Mouse (Mus musculus) lung, embryonic 16.5 days (tissue): ENCODE measurements around the gene Olfr1393. TPM values are rescaled to one million over a fixed set of nuclear protein-coding genes. Genes with fewer than 3 reads are reported as not detected.

ENCODE experiments used
- ATAC-seq: fragments of 200-750 bp; cut with Nextera tagmentation; 2 replicates; pipeline ENCODE4 v1.8.0; 2017; ENCODE audit warnings: low read depth, mild to moderate bottlenecking, moderate library complexity
- H3K27ac ChIP-seq: fragments of 300-500 bp; sonication (generic); 2 replicates; pipeline ENCODE4 v1.5.1; 2014; ENCODE audit warnings: mild to moderate bottlenecking, control low read depth, low read length
- H3K27me3 ChIP-seq: fragments of 300-500 bp; sonication (generic); 2 replicates; pipeline ENCODE4 v1.6.1; 2014; ENCODE audit warnings: low read depth, low read length, mixed read lengths; ENCODE audit not compliant: control insufficient read depth, insufficient read depth
- H3K36me3 ChIP-seq: fragments of 300-500 bp; sonication (generic); 2 replicates; pipeline ENCODE4 v1.6.1; 2014; ENCODE audit warnings: low read length; ENCODE audit not compliant: control insufficient read depth, insufficient read depth
- H3K4me1 ChIP-seq: fragments of 300-500 bp; sonication (generic); replicated peaks from 2 replicates; pipeline ENCODE4 v1.6.1; 2014; ENCODE audit warnings: low read length, mixed read lengths; ENCODE audit not compliant: control insufficient read depth, insufficient read depth
- H3K4me2 ChIP-seq: fragments of 300-500 bp; sonication (generic); 2 replicates; pipeline ENCODE4 v1.6.1; 2014; ENCODE audit warnings: low read depth, low read length, control low read depth
- H3K4me3 ChIP-seq: fragments of 300-500 bp; sonication (generic); 2 replicates; pipeline ENCODE4 v1.5.1; 2014; ENCODE audit warnings: mild to moderate bottlenecking, low read length, control low read depth
- H3K9ac ChIP-seq: fragments of 300-500 bp; sonication (generic); 2 replicates; pipeline ENCODE4 v1.6.1; 2014; ENCODE audit warnings: low read length, control low read depth
- H3K9me3 ChIP-seq: fragments of 300-500 bp; sonication (generic); 2 replicates; pipeline ENCODE4 v1.6.1; 2016; ENCODE audit warnings: low read length; ENCODE audit not compliant: control insufficient read depth
- WGBS: fragments of 180-500 bp; shearing (Covaris S2); extraction: QIAGEN DNeasy Blood & Tissue Kit; methylation state at CpG from one replicate; pipeline ENCODE4 v1.1.7; 2014; 5-methylcytosine and 5-hydroxymethylcytosine counted together
- polyA plus RNA-seq: library from polyadenylated mRNA; unstranded; fragments of >200 nt; fragmentation: Nextera tagmentation; extraction: Ambion mirVana; gene quantifications from 2 replicates; pipeline ENCODE4 v1.2.1, GENCODE M21; 2015

Gene Olfr1393
- polyA plus RNA-seq, 1 experiment from 2014 or later = 0.05 TPM

GRCm38 (mm10) chr11:49261313-49261855, 16.7 kb upstream of the Olfr1393 start:
- no peaks in the 10 kb centered on the region for H3K9me3 ChIP-seq
- peaks cover 21% of the 10 kb centered on the region for H3K36me3 ChIP-seq
- H3K4me1 ChIP-seq = no peaks in the 10 kb centered on the region; the same call in 1 of the 2 replicates
- no peak for ATAC-seq
- no peak overlapping the region for H3K4me3 ChIP-seq
- no peak overlapping the region for H3K27ac ChIP-seq
- no peak overlapping the region for H3K9ac ChIP-seq
- no peaks in the 10 kb centered on the region for H3K27me3 ChIP-seq
- whole genome bisulfite sequencing = 95% methylated on average over 14 of the region's 14 CpGs
- no peak overlapping the region for H3K4me2 ChIP-seq

- Histone ChIP-seq H3K27me3 (no peaks in the 10 kb centered on the region), H3K4me3 (no peak overlapping the region), H3K27ac (no peak overlapping the region), H3K36me3 (peaks cover 20% of the 10 kb centered on the region), H3K9me3 (no peaks in the 10 kb centered on the region), H3K9ac (no peak overlapping the region), H3K4me2 (no peak overlapping the region), H3K4me1 (no peaks in the 10 kb centered on the region; the same call in 1 of the 2 replicates)
- WGBS = 84% methylated on average over 5 of the region's 5 CpGs
- no peak for ATAC-seq
Observed at GRCm38 (mm10) chr11:49262286-49262685, 15.8 kb upstream of the Olfr1393 start.

DNA sequence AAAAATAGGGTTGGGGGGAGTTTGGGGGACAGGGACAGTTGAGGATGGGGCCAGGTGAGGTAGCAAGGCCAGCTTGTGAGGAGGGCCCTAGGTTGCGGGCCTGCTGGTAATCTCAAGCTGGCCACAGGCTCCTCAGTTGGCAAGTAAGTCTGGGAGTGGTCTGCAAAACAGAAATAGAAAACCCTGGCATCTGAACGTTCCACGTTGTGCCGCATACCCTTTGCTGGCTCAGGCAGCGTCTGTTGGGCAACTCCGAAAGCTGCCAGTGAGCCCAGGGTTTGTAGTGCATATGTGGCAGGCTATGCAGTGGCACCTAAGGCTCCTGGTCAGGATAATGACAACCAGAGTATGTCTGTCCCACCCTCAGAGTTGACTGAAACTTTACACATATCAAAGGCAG, 15.0 kb upstream of the Olfr1393 start:
- Histone ChIP-seq H3K9ac (no peak overlapping the region), H3K27ac (no peak overlapping the region), H3K4me1 (no peaks in the 10 kb centered on the region; the same call in 1 of the 2 replicates), H3K4me2 (no peak overlapping the region), H3K36me3 (peaks cover 18% of the 10 kb centered on the region), H3K9me3 (no peaks in the 10 kb centered on the region), H3K4me3 (no peak overlapping the region), H3K27me3 (no peaks in the 10 kb centered on the region)
- 89% methylated on average over 6 of the region's 6 CpGs for WGBS
- ATAC-seq = no peak

DNA sequence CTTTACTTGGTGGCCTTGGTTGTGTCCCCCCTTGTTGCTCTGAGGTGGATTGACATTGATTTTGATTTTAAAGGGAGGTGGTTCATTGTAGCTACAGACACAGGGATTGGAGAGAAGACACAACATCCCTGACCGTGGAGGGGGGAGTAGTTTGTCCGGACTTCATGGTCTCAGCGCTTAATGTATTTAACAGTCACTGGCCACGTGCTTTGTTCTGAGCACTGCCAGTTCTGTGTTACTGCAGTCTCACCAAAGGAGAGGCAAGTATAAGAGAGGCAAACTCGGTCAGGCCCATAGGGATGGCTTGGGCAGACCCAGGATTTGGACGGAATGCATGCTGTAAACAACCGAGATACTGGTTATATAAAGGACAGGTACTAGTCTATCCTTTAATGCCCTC, 14.0 kb upstream of the Olfr1393 start:
- Histone ChIP-seq H3K4me2 (no peak overlapping the region), H3K9ac (no peak overlapping the region), H3K4me1 (no peaks in the 10 kb centered on the region; the same call in 1 of the 2 replicates), H3K9me3 (no peaks in the 10 kb centered on the region), H3K36me3 (peaks cover 18% of the 10 kb centered on the region), H3K27ac (no peak overlapping the region), H3K4me3 (no peak overlapping the region), H3K27me3 (no peaks in the 10 kb centered on the region)
- no peak for ATAC-seq
- 90% methylated on average over 7 of the region's 7 CpGs for WGBS

GRCm38 (mm10) chr11:49264622-49265021, 13.5 kb upstream of the Olfr1393 start:
- 59% methylated on average over 11 of the region's 11 CpGs for WGBS
- no peak overlapping the region for H3K4me2 ChIP-seq
- H3K36me3 ChIP-seq = peaks cover 18% of the 10 kb centered on the region
- ATAC-seq = 0 out of 2 replicates have a peak, but pooled peaks have one; percentile 25
- H3K9ac ChIP-seq = no peak overlapping the region
- no peaks in the 10 kb centered on the region; the same call in 1 of the 2 replicates for H3K4me1 ChIP-seq
- H3K27ac ChIP-seq = no peak overlapping the region
- H3K9me3 ChIP-seq = no peaks in the 10 kb centered on the region
- no peaks in the 10 kb centered on the region for H3K27me3 ChIP-seq
- no peak overlapping the region for H3K4me3 ChIP-seq

DNA sequence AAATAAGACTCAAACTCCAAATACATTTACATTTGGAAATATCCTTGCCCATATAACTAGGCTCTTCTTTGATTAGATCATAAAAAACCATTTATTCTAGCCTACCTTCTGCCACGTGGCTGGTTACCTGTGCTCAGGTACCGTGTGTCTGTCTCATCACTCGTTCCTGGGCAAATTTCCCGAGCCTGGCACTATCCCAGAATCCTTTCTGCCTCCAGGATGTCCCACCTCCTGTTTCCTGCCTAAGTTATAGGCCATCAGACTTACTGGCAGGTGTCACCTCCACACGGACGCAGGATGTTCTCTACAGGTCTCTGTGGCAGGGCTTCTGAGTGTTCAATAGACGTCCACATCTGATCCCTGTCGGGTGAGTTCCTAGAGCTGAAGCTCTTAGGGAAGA, 13.0 kb upstream of the Olfr1393 start:
- H3K4me1 ChIP-seq = no peaks in the 10 kb centered on the region; the same call in 1 of the 2 replicates
- H3K4me2 ChIP-seq = no peak overlapping the region
- ATAC-seq = no peak
- H3K27ac ChIP-seq = no peak overlapping the region
- no peak overlapping the region for H3K4me3 ChIP-seq
- H3K36me3 ChIP-seq = peaks cover 18% of the 10 kb centered on the region
- no peaks in the 10 kb centered on the region for H3K9me3 ChIP-seq
- H3K9ac ChIP-seq = no peak overlapping the region
- H3K27me3 ChIP-seq = no peaks in the 10 kb centered on the region
- WGBS = 83% methylated on average over 8 of the region's 8 CpGs

DNA sequence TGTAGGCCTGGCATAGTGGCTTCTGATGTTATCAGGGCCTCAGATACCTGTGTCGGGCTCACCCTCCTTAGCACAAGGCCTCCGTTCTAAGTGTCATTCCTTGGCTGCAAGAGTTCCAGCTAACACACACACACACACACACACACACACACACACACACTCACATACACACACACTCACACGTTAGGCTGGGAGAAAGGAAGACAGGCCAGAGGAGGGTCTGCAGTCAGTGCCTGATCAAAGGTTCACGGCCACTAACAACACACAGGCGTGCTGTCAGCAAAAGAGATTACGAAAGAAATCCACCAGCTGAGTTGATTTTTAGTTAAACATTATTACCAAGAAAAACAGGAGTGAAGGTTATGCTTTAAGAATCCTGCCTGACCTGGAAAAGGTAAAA, 11.4 kb upstream of the Olfr1393 start:
- Histone ChIP-seq H3K27ac (no peak overlapping the region), H3K4me3 (no peak overlapping the region), H3K4me1 (no peaks in the 10 kb centered on the region; the same call in 1 of the 2 replicates), H3K9me3 (no peaks in the 10 kb centered on the region), H3K4me2 (no peak overlapping the region), H3K36me3 (peaks cover 3% of the 10 kb centered on the region; the same call in 1 of the 2 replicates), H3K27me3 (no peaks in the 10 kb centered on the region), H3K9ac (no peak overlapping the region)
- ATAC-seq = no peak
- WGBS = 42% methylated on average over 6 of the region's 6 CpGs

DNA sequence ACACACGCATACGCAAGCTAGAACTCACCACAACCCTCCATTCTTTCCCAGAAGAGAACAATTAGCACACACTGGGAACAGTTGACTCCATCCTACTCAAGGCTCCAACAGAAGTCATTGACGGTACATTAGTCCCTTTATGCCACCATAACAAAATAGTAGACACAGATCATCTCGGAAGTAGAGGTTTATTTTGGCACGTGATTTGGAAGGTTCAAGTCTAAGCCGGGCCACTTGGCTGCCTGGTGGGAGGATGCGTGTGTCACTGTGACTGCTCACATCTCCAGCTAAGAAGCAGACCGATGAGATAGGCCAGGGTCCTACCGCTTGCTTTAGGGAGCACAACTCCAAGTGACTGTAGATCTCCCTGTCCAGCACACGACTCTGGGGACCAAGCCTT, 10.8 kb upstream of the Olfr1393 start:
- no peaks in the 10 kb centered on the region for H3K36me3 ChIP-seq
- no peak overlapping the region for H3K9ac ChIP-seq
- no peak overlapping the region for H3K27ac ChIP-seq
- H3K4me3 ChIP-seq = no peak overlapping the region
- 72% methylated on average over 10 of the region's 10 CpGs for WGBS
- no peaks in the 10 kb centered on the region; the same call in 1 of the 2 replicates for H3K4me1 ChIP-seq
- no peak overlapping the region for H3K4me2 ChIP-seq
- no peak for ATAC-seq
- H3K9me3 ChIP-seq = no peaks in the 10 kb centered on the region
- no peaks in the 10 kb centered on the region for H3K27me3 ChIP-seq

DNA sequence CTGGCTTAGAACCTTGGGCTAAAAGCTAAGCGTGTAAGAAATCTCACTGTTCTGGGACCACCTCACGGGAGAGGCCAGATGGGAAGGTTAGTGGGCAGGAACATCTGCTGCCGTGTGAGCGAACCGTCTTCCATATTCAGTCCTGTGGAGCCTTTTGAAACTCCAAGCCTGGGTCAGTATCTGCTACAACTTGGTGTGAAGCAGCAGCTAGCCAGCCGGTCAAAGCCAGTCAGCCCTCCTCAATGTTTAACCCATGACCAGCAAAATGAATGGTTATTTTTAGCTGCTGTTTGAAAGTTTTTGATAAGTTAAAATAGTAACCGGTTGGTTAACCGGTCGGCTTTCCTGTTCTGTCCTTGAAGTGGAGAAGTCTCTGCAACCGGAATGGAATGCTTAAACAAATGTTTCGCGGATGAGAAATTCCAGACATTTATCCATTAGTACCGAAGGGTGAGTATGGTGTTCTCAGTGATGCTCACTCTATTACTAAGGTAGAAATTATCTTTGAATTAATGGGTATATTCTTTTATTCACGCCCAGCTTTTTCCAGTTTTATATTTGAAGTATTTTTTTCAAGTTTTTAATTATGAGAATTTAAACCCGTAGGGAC, 10.0 kb upstream of the Olfr1393 start:
- WGBS = 50% methylated on average over 15 of the region's 15 CpGs
- H3K4me3 ChIP-seq = no peak overlapping the region
- H3K9ac ChIP-seq = no peak overlapping the region
- no peak overlapping the region for H3K4me2 ChIP-seq
- H3K36me3 ChIP-seq = no peaks in the 10 kb centered on the region
- no peak for ATAC-seq
- H3K27me3 ChIP-seq = no peaks in the 10 kb centered on the region
- no peaks in the 10 kb centered on the region for H3K9me3 ChIP-seq
- no peaks in the 10 kb centered on the region; the same call in 1 of the 2 replicates for H3K4me1 ChIP-seq
- H3K27ac ChIP-seq = peak overlapping the region; percentile 29; the same call in 1 of the 2 replicates
